9 mouse cellular contexts compared by ENCODE assay signal in the genomic region with DNA sequence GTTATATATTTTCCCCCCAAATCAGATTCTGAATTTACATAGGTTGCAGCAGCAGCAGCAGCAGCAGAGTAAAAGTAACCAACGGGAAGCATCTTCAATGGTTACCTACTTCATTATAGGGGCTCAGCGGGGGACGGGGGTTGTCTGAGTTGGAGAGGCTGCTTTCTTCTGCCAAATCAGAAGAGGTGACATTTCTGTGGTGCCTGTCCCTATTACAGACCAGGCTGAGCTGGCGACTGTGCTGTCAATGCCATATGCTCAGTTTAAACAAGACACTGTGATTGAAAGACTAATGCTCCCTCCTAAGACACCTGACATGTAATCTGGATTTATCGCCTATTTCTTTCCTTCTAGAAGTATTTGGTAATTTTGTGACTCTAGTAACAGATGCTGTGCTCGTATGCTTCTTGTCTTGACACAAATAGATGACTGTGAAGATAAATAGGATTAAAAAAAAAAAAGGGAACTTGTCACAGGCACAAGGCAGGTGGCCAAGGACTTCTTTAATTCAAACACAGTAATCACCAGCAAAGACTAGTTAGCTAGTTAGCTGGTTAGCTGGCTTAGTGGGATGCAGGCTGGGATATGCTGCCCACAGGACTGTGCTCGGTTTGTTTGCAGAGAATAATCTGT.
DNase-seq lines count a peak whose midpoint lies in the region; ATAC-seq and TF ChIP-seq lines count a peak whose summit lies in the region.
"Had no signal": no experiment of that assay in that cellular context is flagged by ENCODE, and none has a peak within 500 bp of the region (broad histone marks: within the 10 kb centered on the region; RNA-seq: fewer than 3 reads in every experiment).

No protein-coding gene starts in this region.

- H3K27me3 ChIP-seq in cerebellum, adult 2 months (ENCODE audit: control insufficient read depth, insufficient read depth, low read length) = no peaks in the 10 kb centered on the region
- no peaks in the 10 kb centered on the region for H3K27me3 ChIP-seq in forebrain, embryonic 16.5 days (replicated peaks; ENCODE audit: control insufficient read depth, insufficient read depth, low read length)
- peaks cover 19% of the 10 kb centered on the region; the same call in 1 of the 2 replicates for H3K27me3 ChIP-seq in thymus, adult 2 months (ENCODE audit: control insufficient read depth, insufficient read depth, low read length)

- no peak for TF ChIP-seq CTCF in layer of hippocampus, adult 2 months (conservative IDR thresholded peaks at IDR 0.05)
- TF ChIP-seq CTCF in cerebellum, adult 2 months (IDR thresholded peaks at IDR 0.05; ENCODE audit: borderline replicate concordance, insufficient read depth, low read depth, low read length) = no peak
- no peak for TF ChIP-seq CTCF in thymus, adult 2 months (IDR thresholded peaks at IDR 0.05; ENCODE audit: borderline replicate concordance, control insufficient read depth, extremely low read depth, insufficient read depth, low read length, poor library complexity)

- H3K9me3 ChIP-seq in forebrain, embryonic 16.5 days (ENCODE audit: control insufficient read depth, low read length) = no peaks in the 10 kb centered on the region

- H3K4me2 ChIP-seq in forebrain, embryonic 16.5 days (ENCODE audit: low read length) = peak overlapping the region; percentile 87

- 23% methylated on average over 7 of the region's 7 CpGs for WGBS in cerebellum, adult 2 months
- 26% methylated on average over 7 of the region's 7 CpGs for WGBS in forebrain, embryonic 16.5 days
- WGBS in thymus, adult 2 months = 23% methylated on average over 7 of the region's 7 CpGs

- H3K4me3 ChIP-seq in layer of hippocampus, adult 2 months = peak overlapping the region; percentile 60
- H3K4me3 ChIP-seq in cerebellum, adult 2 months (replicated peaks; ENCODE audit: insufficient read depth, low read depth, low read length) = no peak overlapping the region
- H3K4me3 ChIP-seq in forebrain, embryonic 16.5 days (replicated peaks; ENCODE audit: low read length) = peak overlapping the region; percentile 59; the same call in 1 of the 2 replicates
- no peak overlapping the region for H3K4me3 ChIP-seq in thymus, adult 2 months (ENCODE audit: control insufficient read depth, insufficient read depth, low read length)
- H3K4me3 ChIP-seq: myocyte had no signal

- peak; percentile 73 for ATAC-seq in forebrain, embryonic 16.5 days
- no peak for ATAC-seq in erythroblast, adult 5-6 weeks (replicated peaks; ENCODE audit: low FRiP score, poor library complexity, severe bottlenecking)

- no peak overlapping the region for H3K9ac ChIP-seq in forebrain, embryonic 16.5 days (replicated peaks; ENCODE audit: low read depth, low read length)

- no peak for TF ChIP-seq POLR2A in cerebellum, adult 2 months (IDR thresholded peaks at IDR 0.05; ENCODE audit: borderline replicate concordance, insufficient read depth, low read length)
- no peak for TF ChIP-seq POLR2A in thymus, adult 2 months (IDR thresholded peaks at IDR 0.05; ENCODE audit: control insufficient read depth, extremely low read depth, insufficient read depth, low read length, poor library complexity)

- peak in 1 of 2 experiments; percentile 24 for DNase-seq in layer of hippocampus, adult 2 months (ENCODE audit: low spot score in 2 of 2)
- no peak for DNase-seq in layer of hippocampus, postnatal 14 days (ENCODE audit: low spot score in 2 of 2)
- DNase-seq in cerebellum, adult 11 months = peak; percentile 47
- DNase-seq in cerebellum, adult 2 months = peak; percentile 60 to 82
- DNase-seq in thymus, adult 2 months = no peak
- DNase-seq: kidney, adult 18-20 months had no signal

- peaks cover 20% of the 10 kb centered on the region for H3K4me1 ChIP-seq in cerebellum, adult 2 months (ENCODE audit: control insufficient read depth, insufficient read depth, low read length)
- peaks cover 32% of the 10 kb centered on the region for H3K4me1 ChIP-seq in forebrain, embryonic 16.5 days (replicated peaks; ENCODE audit: control insufficient read depth, insufficient read depth, low read length)
- H3K4me1 ChIP-seq in thymus, adult 2 months (replicated peaks; ENCODE audit: control insufficient read depth, insufficient read depth, low read length) = no peaks in the 10 kb centered on the region; the same call in 1 of the 2 replicates

- peak overlapping the region; percentile 85 for H3K27ac ChIP-seq in layer of hippocampus, adult 2 months
- H3K27ac ChIP-seq in cerebellum, adult 2 months (ENCODE audit: insufficient read depth, low read length) = no peak overlapping the region
- 0 out of 2 replicates have a peak overlapping the region, but pooled peaks have one; percentile 6 for H3K27ac ChIP-seq in forebrain, embryonic 16.5 days (ENCODE audit: low read length)
- no peak overlapping the region for H3K27ac ChIP-seq in thymus, adult 2 months (ENCODE audit: control insufficient read depth, insufficient read depth, low read length)

- peaks cover 2% of the 10 kb centered on the region; the same call in 1 of the 2 replicates for H3K36me3 ChIP-seq in forebrain, embryonic 16.5 days (ENCODE audit: control insufficient read depth, insufficient read depth)
- H3K36me3 ChIP-seq in thymus, adult 2 months (ENCODE audit: control insufficient read depth, insufficient read depth, low read length) = no peaks in the 10 kb centered on the region

Comparison
In these comparisons a context has a peak if more than half of its experiments do, and no peak if none do; other contexts are left out.
1. DNase-seq: peak in cerebellum, adult 11 months (single experiment) and cerebellum, adult 2 months (2 of 2); none in layer of hippocampus, postnatal 14 days (0 of 2) and thymus, adult 2 months (single experiment).
2. H3K27ac ChIP-seq: peak in layer of hippocampus, adult 2 months (single experiment) and forebrain, embryonic 16.5 days (single experiment); none in cerebellum, adult 2 months (single experiment) and thymus, adult 2 months (single experiment).
3. H3K4me3 ChIP-seq: peak in layer of hippocampus, adult 2 months (single experiment) and forebrain, embryonic 16.5 days (single experiment); none in cerebellum, adult 2 months (single experiment) and thymus, adult 2 months (single experiment).